Mouse (Mus musculus) lung, embryonic 14.5 days (tissue): ENCODE data around the gene Mgat3. TPM values are rescaled to one million over a fixed set of nuclear protein-coding genes. Genes with fewer than 3 reads are reported as not detected.

Experiments used
- ATAC-seq: fragments of 200-750 bp; cut with Nextera tagmentation; 2 replicates; pipeline ENCODE4 v1.8.0; 2017; ENCODE audit warnings: mild to moderate bottlenecking, moderate TSS enrichment, moderate library complexity; ENCODE audit not compliant: insufficient read depth
- DNase-seq: peaks from one replicate; pipeline ENCODE4 v3.0.0-alpha.2; 2015
- H3K27ac ChIP-seq: fragments of 300-500 bp; sonication (generic); 2 replicates; pipeline ENCODE4 v1.5.1; 2014; ENCODE audit warnings: low read depth, mild to moderate bottlenecking, moderate library complexity
- H3K27me3 ChIP-seq: fragments of 300-500 bp; sonication (generic); 2 replicates; pipeline ENCODE4 v1.6.1; 2014; ENCODE audit warnings: low read length, control low read depth; ENCODE audit not compliant: insufficient read depth
- H3K36me3 ChIP-seq: fragments of 300-500 bp; sonication (generic); 2 replicates; pipeline ENCODE4 v1.6.1; 2014; ENCODE audit warnings: control low read depth; ENCODE audit not compliant: insufficient read depth
- H3K4me1 ChIP-seq: fragments of 300-500 bp; sonication (generic); 2 replicates; pipeline ENCODE4 v1.6.1; 2014; ENCODE audit warnings: antibody characterized with exemption, control low read depth; ENCODE audit not compliant: insufficient read depth
- H3K4me2 ChIP-seq: fragments of 300-500 bp; sonication (generic); 2 replicates; pipeline ENCODE4 v1.6.1; 2014; ENCODE audit warnings: mild to moderate bottlenecking
- H3K4me3 ChIP-seq: fragments of 300-500 bp; sonication (generic); 2 replicates; pipeline ENCODE4 v1.5.1; 2014; ENCODE audit warnings: low read depth, low read length
- H3K9ac ChIP-seq: fragments of 300-500 bp; sonication (generic); 2 replicates; pipeline ENCODE4 v1.6.1; 2014
- H3K9me3 ChIP-seq: fragments of 300-500 bp; sonication (generic); 2 replicates; pipeline ENCODE4 v1.6.1; 2016; ENCODE audit warnings: low read depth, low read length, control low read depth
- CTCF ChIP-seq: IDR thresholded peaks from 2 replicates; pipeline ENCODE4 v1.5.1; 2016; ENCODE audit warnings: antibody characterized with exemption, low read depth
- WGBS: fragments of 180-500 bp; shearing (Covaris S2); extraction: QIAGEN DNeasy Blood & Tissue Kit; methylation state at CpG from one replicate; pipeline ENCODE4 v1.1.7; 2014; 5-methylcytosine and 5-hydroxymethylcytosine counted together
- polyA plus RNA-seq: library from polyadenylated mRNA; unstranded; fragments of >200 nt; fragmentation: Nextera tagmentation; extraction: Ambion mirVana; gene quantifications from 2 replicates; pipeline ENCODE4 v1.2.1, GENCODE M21; 2014

The Mgat3 gene
- polyA plus RNA-seq, 1 experiment from 2014 or later = 7.7 TPM

- Histone ChIP-seq H3K4me3 (no peak overlapping the region), H3K4me1 (no peaks in the 10 kb centered on the region), H3K4me2 (no peak overlapping the region), H3K36me3 (peaks cover 53% of the 10 kb centered on the region), H3K27ac (no peak overlapping the region), H3K9ac (no peak overlapping the region), H3K9me3 (no peaks in the 10 kb centered on the region), H3K27me3 (no peaks in the 10 kb centered on the region)
- no peak for DNase-seq
- TF ChIP-seq CTCF = no peak
- WGBS = 89% methylated on average over 8 of the region's 8 CpGs
- no peak for ATAC-seq
Observed at GRCm38 (mm10) chr15:80148565-80148964, 25.0 kb upstream of the Mgat3 start.

DNA sequence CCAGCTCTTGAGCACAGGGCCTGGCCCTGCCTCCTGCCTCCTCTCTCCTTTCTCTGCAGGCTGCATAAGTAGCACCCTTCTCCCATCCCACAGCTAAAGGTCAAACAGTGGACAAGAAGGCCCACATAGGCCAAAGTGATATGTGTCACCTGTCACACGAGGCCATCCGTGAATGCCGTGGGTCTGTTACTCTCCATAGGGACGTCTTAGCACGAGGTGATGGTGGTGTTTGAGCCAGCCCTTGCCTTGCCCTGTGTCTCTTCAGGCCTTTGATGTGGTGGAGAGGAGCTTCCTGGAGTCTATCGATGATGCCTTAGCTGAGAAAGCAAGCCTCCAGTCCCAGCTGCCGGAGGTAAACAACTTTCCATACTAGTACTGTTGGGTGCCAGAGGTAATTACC, 24.0 kb upstream of the Mgat3 start:
- no peak overlapping the region for H3K4me3 ChIP-seq
- peaks cover 56% of the 10 kb centered on the region for H3K36me3 ChIP-seq
- H3K9me3 ChIP-seq = no peaks in the 10 kb centered on the region
- H3K27me3 ChIP-seq = no peaks in the 10 kb centered on the region
- no peak overlapping the region for H3K27ac ChIP-seq
- no peak overlapping the region for H3K4me2 ChIP-seq
- no peaks in the 10 kb centered on the region for H3K4me1 ChIP-seq
- TF ChIP-seq CTCF = no peak
- ATAC-seq (no peak), DNase-seq (no peak)
- H3K9ac ChIP-seq = no peak overlapping the region
- WGBS = 83% methylated on average over 7 of the region's 7 CpGs

- WGBS = 84% methylated on average over 10 of the region's 10 CpGs
- H3K9me3 ChIP-seq = no peaks in the 10 kb centered on the region
- no peak for DNase-seq
- no peak overlapping the region for H3K27ac ChIP-seq
- no peak overlapping the region for H3K4me2 ChIP-seq
- no peak overlapping the region for H3K9ac ChIP-seq
- no peaks in the 10 kb centered on the region for H3K27me3 ChIP-seq
- no peaks in the 10 kb centered on the region for H3K4me1 ChIP-seq
- ATAC-seq = no peak
- H3K4me3 ChIP-seq = no peak overlapping the region
- peaks cover 85% of the 10 kb centered on the region for H3K36me3 ChIP-seq
- no peak for TF ChIP-seq CTCF
Observed at GRCm38 (mm10) chr15:80152663-80153062, 20.9 kb upstream of the Mgat3 start.

DNA sequence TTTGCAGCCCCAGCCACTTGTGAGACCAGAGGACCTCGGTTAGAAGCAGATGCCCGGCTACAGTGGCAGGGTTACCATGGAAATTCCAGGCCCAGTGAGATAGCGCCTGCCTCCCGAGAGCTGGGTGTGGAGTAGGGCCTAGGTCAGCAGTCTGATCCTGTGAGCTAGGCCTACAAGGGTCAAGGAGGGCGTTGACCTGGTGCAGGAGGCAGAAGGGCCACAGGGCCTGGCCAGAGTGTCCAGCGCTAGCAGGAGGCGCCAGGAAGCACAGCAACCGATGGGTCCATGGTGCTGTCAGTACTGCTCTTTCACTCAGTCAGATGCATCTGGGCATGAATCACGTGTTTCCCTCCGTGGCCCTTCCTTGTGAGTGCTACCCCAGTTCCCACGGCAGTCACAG, 19.8 kb upstream of the Mgat3 start:
- ATAC-seq = no peak
- Histone ChIP-seq H3K36me3 (peaks cover 92% of the 10 kb centered on the region), H3K4me2 (no peak overlapping the region), H3K27ac (no peak overlapping the region), H3K27me3 (no peaks in the 10 kb centered on the region), H3K4me1 (no peaks in the 10 kb centered on the region), H3K4me3 (no peak overlapping the region), H3K9ac (no peak overlapping the region), H3K9me3 (no peaks in the 10 kb centered on the region)
- TF ChIP-seq CTCF = no peak
- no peak for DNase-seq
- 71% methylated on average over 11 of the region's 11 CpGs for WGBS

DNA sequence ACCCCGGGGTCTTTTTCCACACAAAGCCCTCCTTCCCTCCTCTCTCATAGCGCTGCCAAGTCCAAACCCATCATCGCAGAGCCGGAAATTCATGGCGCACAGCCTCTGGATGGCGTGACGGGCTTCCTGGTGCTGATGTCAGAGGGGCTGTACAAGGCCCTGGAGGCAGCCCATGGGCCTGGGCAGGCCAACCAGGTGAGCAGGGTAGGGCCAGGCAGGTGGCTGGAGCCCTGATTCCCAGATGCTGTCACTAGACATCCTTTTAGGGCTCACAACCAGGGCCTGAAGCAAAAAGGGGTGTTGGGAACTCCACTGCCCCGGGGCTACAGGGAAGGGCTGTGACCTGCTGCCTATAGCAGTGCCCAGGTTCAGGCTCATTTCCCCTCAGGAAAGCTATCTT, 17.8 kb upstream of the Mgat3 start:
- Histone ChIP-seq H3K4me3 (no peak overlapping the region), H3K4me1 (no peaks in the 10 kb centered on the region), H3K27ac (no peak overlapping the region), H3K27me3 (no peaks in the 10 kb centered on the region), H3K4me2 (no peak overlapping the region), H3K36me3 (peaks cover 93% of the 10 kb centered on the region), H3K9me3 (no peaks in the 10 kb centered on the region), H3K9ac (no peak overlapping the region)
- DNase-seq (no peak), ATAC-seq (no peak)
- 90% methylated on average over 8 of the region's 8 CpGs for WGBS
- TF ChIP-seq CTCF = no peak

DNA sequence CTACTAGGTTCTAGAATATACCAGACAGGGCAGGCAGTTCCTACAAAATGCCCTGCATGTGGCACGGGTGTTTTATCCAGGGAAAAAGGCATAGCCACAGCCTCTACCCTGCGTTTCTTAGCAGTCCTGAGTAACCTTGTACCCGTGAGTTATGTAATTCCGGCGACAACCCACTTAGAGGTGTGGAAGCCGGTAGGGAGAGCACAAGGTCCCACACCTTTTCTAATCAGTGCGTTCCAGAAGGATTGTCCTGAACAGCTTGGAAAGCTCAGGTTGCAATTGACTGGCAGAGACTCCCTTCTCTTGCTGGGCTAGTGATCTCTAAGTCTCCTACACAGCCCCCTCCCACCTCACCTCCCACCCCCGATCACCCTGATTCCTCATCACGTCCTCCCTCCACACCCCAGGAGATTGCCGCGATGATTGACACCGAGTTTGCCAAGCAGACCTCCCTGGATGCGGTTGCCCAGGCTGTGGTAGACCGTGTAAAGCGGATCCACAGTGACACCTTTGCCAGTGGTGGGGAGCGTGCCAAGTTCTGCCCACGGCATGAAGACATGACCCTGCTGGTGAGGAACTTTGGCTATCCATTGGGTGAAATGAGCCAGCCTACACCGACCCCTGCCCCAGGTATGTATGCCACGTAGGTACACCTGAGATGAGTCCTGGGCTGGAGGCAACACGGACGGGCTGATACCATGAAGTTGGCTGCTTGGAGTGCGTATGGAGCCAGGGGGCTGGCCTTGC, 16.2 kb upstream of the Mgat3 start:
- Histone ChIP-seq H3K27me3 (no peaks in the 10 kb centered on the region), H3K4me2 (no peak overlapping the region), H3K27ac (no peak overlapping the region), H3K9me3 (no peaks in the 10 kb centered on the region), H3K4me3 (no peak overlapping the region), H3K4me1 (no peaks in the 10 kb centered on the region), H3K9ac (no peak overlapping the region), H3K36me3 (peaks cover 97% of the 10 kb centered on the region)
- no peak for DNase-seq
- 86% methylated on average over 22 of the region's 22 CpGs for WGBS
- no peak for TF ChIP-seq CTCF
- ATAC-seq = no peak

DNA sequence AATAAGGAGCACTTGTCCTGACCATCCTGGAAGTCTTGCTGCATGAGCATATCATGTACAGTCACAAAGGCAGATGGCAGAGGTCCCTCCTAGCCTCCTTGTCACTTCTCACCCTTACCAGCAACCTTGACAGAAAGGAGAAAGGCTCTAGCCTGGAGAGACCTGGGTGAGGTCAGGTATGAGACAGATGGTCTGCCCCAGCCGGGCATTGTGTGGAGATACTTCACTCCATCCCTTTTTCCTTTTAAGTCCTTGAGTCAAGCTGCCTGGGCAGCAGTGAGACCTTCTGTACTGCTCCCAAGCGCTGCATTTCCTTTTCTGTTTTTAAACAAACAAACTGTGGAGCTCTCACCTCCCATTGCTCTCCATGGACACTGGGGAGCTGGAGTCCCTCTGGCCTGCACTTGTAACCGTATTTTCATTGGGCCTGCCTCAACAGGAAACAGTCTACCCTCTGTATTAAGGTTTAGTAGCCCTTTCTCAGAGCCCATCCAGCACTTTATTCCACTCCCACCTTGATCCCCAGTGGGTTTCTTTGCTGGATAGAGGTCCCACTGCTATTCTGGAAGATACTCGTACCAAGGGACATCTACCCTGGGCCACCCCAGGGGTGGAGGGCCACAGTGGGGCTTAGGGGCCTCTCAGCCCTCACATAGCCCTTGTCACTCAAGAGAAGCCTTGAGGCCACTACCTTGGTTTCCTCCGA, 15.4 kb upstream of the Mgat3 start:
- TF ChIP-seq CTCF = no peak
- peaks cover 98% of the 10 kb centered on the region for H3K36me3 ChIP-seq
- 53% methylated on average over 5 of the region's 5 CpGs for WGBS
- no peak overlapping the region for H3K4me2 ChIP-seq
- no peak overlapping the region for H3K4me3 ChIP-seq
- DNase-seq (no peak), ATAC-seq (no peak)
- H3K4me1 ChIP-seq = no peaks in the 10 kb centered on the region
- no peak overlapping the region for H3K9ac ChIP-seq
- no peaks in the 10 kb centered on the region for H3K27me3 ChIP-seq
- H3K9me3 ChIP-seq = no peaks in the 10 kb centered on the region
- peak overlapping the region; percentile 90 for H3K27ac ChIP-seq
